Mouse (Mus musculus): ENCODE data around the gene Ttc21a. TPM values are rescaled to one million over a fixed set of nuclear protein-coding genes. Genes with fewer than 3 reads are reported as not detected.

Gene Ttc21a
- polyA plus RNA-seq, 1 experiment: 0.15 TPM

DNA sequence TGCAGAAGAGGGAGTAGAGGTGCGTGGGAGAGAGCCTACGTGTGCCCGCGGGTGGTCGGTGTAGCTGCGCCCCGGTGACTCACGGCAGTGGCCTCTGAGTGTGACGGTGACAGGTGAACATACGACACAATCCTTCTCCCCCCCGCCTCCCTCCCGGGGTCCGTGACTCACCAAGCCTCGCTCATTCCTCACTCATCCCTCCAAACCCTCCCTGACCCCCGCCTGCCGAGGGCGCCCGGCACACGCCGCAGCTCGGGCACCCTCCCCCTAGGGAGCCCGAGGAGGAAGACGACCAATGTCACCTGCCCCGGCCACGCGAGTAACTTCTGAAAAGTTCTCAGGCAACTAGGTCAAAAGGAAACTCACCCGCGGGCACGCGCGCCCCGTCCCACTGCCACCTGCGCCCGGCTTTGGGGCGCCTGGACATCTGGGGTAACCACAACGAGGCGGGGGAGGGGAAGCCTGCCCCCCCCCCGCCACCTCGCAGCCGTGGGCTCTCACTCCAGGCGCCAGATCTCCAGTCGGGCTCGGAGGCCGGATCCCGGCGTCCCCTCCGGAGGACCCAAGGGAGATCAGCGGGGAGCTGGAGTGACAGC, 45.6 kb downstream of the Ttc21a start:
- under 1% methylated on average over 48 of the region's 48 CpGs for WGBS
- no peaks in the 10 kb centered on the region for H3K27me3 ChIP-seq (ENCODE audit: control insufficient read depth, insufficient read depth, low read length)
- H3K36me3 ChIP-seq (ENCODE audit: control insufficient read depth, insufficient read depth, low read length): no peaks in the 10 kb centered on the region
- peak overlapping the region; percentile 97 for H3K27ac ChIP-seq (ENCODE audit: insufficient read depth, low read length)
- TF ChIP-seq CTCF (IDR thresholded peaks at IDR 0.05; ENCODE audit: extremely low read depth, insufficient read depth, insufficient read length, insufficient replicate concordance): no peak
- TF ChIP-seq POLR2A (IDR thresholded peaks at IDR 0.05; ENCODE audit: low read depth, low read length): no peak
- peak overlapping the region; percentile 97 for H3K4me3 ChIP-seq (ENCODE audit: extremely low read depth, insufficient read depth, insufficient read length)
- H3K4me1 ChIP-seq (ENCODE audit: control insufficient read depth, insufficient read depth, insufficient read length): peaks cover 27% of the 10 kb centered on the region; the same call in 1 of the 2 replicates
- peak; percentile 63 to 72 for DNase-seq (ENCODE audit: low read depth in 1 of 2, low spot score in 2 of 2)

- 7% methylated on average over 77 of the region's 79 CpGs for WGBS
- TF ChIP-seq POLR2A (IDR thresholded peaks at IDR 0.05; ENCODE audit: low read depth, low read length) (peak; percentile 96), CTCF (IDR thresholded peaks at IDR 0.05; ENCODE audit: extremely low read depth, insufficient read depth, insufficient read length, insufficient replicate concordance) (no peak)
- Histone ChIP-seq H3K27me3 (ENCODE audit: control insufficient read depth, insufficient read depth, low read length) (no peaks in the 10 kb centered on the region), H3K4me1 (ENCODE audit: control insufficient read depth, insufficient read depth, insufficient read length) (peaks cover 20% of the 10 kb centered on the region; the same call in 1 of the 2 replicates), H3K4me3 (ENCODE audit: extremely low read depth, insufficient read depth, insufficient read length) (peak overlapping the region; percentile 97), H3K36me3 (ENCODE audit: control insufficient read depth, insufficient read depth, low read length) (no peaks in the 10 kb centered on the region), H3K27ac (ENCODE audit: insufficient read depth, low read length) (peak overlapping the region; percentile 97)
- DNase-seq (ENCODE audit: low read depth in 1 of 2, low spot score in 2 of 2): peak; percentile 73 to 91
Observed at GRCm38 (mm10) chr9:119983585-119984535, 46.5 kb downstream of the Ttc21a start.

DNA sequence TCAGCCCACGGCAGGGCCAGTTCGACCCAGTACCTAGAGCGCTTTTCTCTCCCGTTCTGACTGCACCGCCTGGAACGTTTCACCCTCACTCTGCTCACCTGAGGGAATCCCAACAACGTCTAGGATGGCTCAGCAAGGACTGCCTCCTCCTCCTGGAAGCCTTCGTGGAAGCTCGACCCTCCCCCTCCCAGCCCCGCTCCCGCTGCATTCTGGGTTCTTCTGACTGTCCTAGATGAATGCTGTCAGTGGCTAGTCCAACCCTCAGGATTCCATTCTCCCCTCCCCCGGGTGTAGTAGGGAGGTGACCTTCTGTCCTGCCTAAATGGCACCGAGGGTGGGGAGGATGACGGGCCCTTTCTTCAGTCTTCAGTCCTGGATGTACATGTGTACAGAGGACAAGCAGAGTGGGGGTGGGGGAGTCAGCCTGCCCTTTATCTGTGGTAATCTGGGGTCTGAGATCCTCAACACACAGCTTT, 47.2 kb downstream of the Ttc21a start, which contains the start of gene Csrnp1:
Csrnp1 (minus strand) TSS at position 123 of the 476 bp plus-strand sequence.
- Histone ChIP-seq H3K36me3 (ENCODE audit: control insufficient read depth, insufficient read depth, low read length) (no peaks in the 10 kb centered on the region), H3K4me3 (ENCODE audit: extremely low read depth, insufficient read depth, insufficient read length) (peak within 1 kb of the TSS; percentile 97), H3K27ac (ENCODE audit: insufficient read depth, low read length) (peak within 1 kb of the TSS; percentile 97), H3K4me1 (ENCODE audit: control insufficient read depth, insufficient read depth, insufficient read length) (peaks cover 14% of the 10 kb centered on the region; the same call in 1 of the 2 replicates), H3K27me3 (ENCODE audit: control insufficient read depth, insufficient read depth, low read length) (no peaks in the 10 kb centered on the region)
- WGBS: 57% methylated on average over 14 of the region's 14 CpGs
- TF ChIP-seq CTCF (IDR thresholded peaks at IDR 0.05; ENCODE audit: extremely low read depth, insufficient read depth, insufficient read length, insufficient replicate concordance): no peak
- no peak for TF ChIP-seq POLR2A (IDR thresholded peaks at IDR 0.05; ENCODE audit: low read depth, low read length)
- DNase-seq (ENCODE audit: low read depth in 1 of 2, low spot score in 2 of 2): no peak

GRCm38 (mm10) chr9:119985881-119986574, 48.6 kb downstream of the Ttc21a start:
- H3K36me3 ChIP-seq (ENCODE audit: control insufficient read depth, insufficient read depth, low read length): no peaks in the 10 kb centered on the region
- peaks cover 1% of the 10 kb centered on the region; the same call in 1 of the 2 replicates for H3K4me1 ChIP-seq (ENCODE audit: control insufficient read depth, insufficient read depth, insufficient read length)
- no peak for TF ChIP-seq CTCF (IDR thresholded peaks at IDR 0.05; ENCODE audit: extremely low read depth, insufficient read depth, insufficient read length, insufficient replicate concordance)
- TF ChIP-seq POLR2A (IDR thresholded peaks at IDR 0.05; ENCODE audit: low read depth, low read length): no peak
- H3K27me3 ChIP-seq (ENCODE audit: control insufficient read depth, insufficient read depth, low read length): no peaks in the 10 kb centered on the region
- H3K27ac ChIP-seq (ENCODE audit: insufficient read depth, low read length): no peak overlapping the region
- H3K4me3 ChIP-seq (ENCODE audit: extremely low read depth, insufficient read depth, insufficient read length): no peak overlapping the region
- 90% methylated on average over 10 of the region's 10 CpGs for WGBS
- DNase-seq (ENCODE audit: low read depth in 1 of 2, low spot score in 2 of 2): no peak

DNA sequence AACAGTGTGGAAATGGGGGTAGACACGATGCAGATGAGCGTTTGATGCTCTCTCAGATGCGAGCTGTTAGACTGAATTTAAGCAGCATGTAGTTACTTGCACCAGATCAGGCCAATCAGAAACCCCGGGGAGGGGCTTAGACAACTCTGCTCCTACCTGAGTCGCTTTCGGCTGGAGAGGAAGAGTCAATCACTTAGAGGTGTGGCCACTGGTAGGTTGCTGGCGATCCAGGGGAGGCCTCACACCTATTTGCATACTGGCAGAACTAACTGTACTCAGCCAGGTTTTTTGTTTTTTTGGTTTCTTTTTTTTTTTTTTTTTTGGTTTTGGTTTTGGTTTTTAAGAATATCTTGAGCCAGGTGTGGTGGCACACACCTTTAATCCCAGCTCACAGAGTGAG, 50.9 kb downstream of the Ttc21a start:
- no peak overlapping the region for H3K4me3 ChIP-seq (ENCODE audit: extremely low read depth, insufficient read depth, insufficient read length)
- H3K4me1 ChIP-seq (ENCODE audit: control insufficient read depth, insufficient read depth, insufficient read length): no peaks in the 10 kb centered on the region; the same call in 1 of the 2 replicates
- TF ChIP-seq POLR2A (IDR thresholded peaks at IDR 0.05; ENCODE audit: low read depth, low read length) (no peak), CTCF (IDR thresholded peaks at IDR 0.05; ENCODE audit: extremely low read depth, insufficient read depth, insufficient read length, insufficient replicate concordance) (no peak)
- DNase-seq (ENCODE audit: low read depth in 1 of 2, low spot score in 2 of 2): peak; percentile 29 to 83
- 34% methylated on average over 7 of the region's 7 CpGs for WGBS
- no peaks in the 10 kb centered on the region for H3K36me3 ChIP-seq (ENCODE audit: control insufficient read depth, insufficient read depth, low read length)
- no peaks in the 10 kb centered on the region for H3K27me3 ChIP-seq (ENCODE audit: control insufficient read depth, insufficient read depth, low read length)
- no peak overlapping the region; the same call in 1 of the 2 replicates for H3K27ac ChIP-seq (ENCODE audit: insufficient read depth, low read length)

DNA sequence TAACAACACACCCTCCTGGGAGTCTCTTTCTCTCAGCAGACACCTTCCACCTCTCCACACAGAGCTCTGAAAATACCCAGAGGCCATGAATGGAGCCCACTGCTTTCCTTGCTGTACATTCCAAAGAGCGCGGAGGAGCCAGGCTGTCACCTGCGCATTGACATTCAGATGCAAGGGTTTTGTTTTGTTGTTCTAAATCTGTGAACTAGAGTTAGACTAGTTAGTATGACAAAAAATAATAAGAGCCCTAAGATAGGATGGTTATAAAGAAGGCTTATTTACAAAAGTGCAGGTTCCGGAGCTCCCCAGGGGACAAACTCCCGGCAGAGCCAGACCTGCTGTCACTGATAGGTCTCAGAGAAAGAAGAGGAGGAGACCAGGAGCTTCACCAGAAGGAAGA, 53.9 kb downstream of the Ttc21a start:
- no peak overlapping the region for H3K4me3 ChIP-seq (ENCODE audit: extremely low read depth, insufficient read depth, insufficient read length)
- TF ChIP-seq POLR2A (IDR thresholded peaks at IDR 0.05; ENCODE audit: low read depth, low read length) (no peak), CTCF (IDR thresholded peaks at IDR 0.05; ENCODE audit: extremely low read depth, insufficient read depth, insufficient read length, insufficient replicate concordance) (no peak)
- DNase-seq (ENCODE audit: low read depth in 1 of 2, low spot score in 2 of 2): no peak
- H3K27ac ChIP-seq (ENCODE audit: insufficient read depth, low read length): no peak overlapping the region
- H3K27me3 ChIP-seq (ENCODE audit: control insufficient read depth, insufficient read depth, low read length): no peaks in the 10 kb centered on the region
- 94% methylated on average over 5 of the region's 5 CpGs for WGBS
- no peaks in the 10 kb centered on the region for H3K36me3 ChIP-seq (ENCODE audit: control insufficient read depth, insufficient read depth, low read length)
- H3K4me1 ChIP-seq (ENCODE audit: control insufficient read depth, insufficient read depth, insufficient read length): no peaks in the 10 kb centered on the region; the same call in 1 of the 2 replicates

Data from spleen, adult 2 months (tissue).